ENCODE assay signal across 20 mouse cellular contexts in the genomic region with DNA sequence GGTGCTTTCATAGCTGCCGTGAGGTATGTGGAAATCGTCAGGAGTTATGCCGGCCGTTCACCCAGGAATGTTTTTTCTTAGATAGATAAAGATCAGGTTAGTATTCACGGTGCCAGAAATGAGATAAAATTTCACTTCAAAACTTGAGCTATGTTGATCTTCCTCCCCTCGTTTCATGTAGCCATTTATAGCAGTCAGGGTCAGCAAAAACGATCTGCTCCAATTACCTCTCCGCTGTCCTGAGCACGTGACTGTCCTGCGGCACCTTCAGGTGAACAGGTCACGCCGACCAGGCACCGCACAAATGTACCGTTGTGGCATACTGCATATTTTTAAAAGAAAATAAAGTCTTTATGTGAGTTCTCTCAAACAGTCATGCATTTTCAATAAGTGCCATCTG.
DNase-seq lines count a peak whose midpoint lies in the region; ATAC-seq and TF ChIP-seq lines count a peak whose summit lies in the region.
"Had no signal": no experiment of that assay in that cellular context is flagged by ENCODE, and none has a peak within 500 bp of the region (broad histone marks: within the 10 kb centered on the region; RNA-seq: fewer than 3 reads in every experiment).

No protein-coding gene starts in this region.

- H3K36me3 ChIP-seq in testis, adult 2 months (ENCODE audit: control insufficient read depth, insufficient read depth, low read length): no peaks in the 10 kb centered on the region
- H3K36me3 ChIP-seq in kidney, embryonic 15.5 days: no peaks in the 10 kb centered on the region
- H3K36me3 ChIP-seq: forebrain, embryonic 10.5 days; hindbrain, embryonic 15.5 days had no signal

- no peak overlapping the region for H3K27ac ChIP-seq in testis, adult 2 months (ENCODE audit: control insufficient read depth, insufficient read depth, low read depth, low read length)
- no peak overlapping the region for H3K27ac ChIP-seq in kidney, embryonic 15.5 days
- H3K27ac ChIP-seq: forebrain, embryonic 10.5 days; hindbrain, embryonic 15.5 days; liver, embryonic 14.5 days; macrophage; stomach, postnatal 0 days had no signal

- no peak overlapping the region for H3K9ac ChIP-seq in kidney, embryonic 15.5 days
- H3K9ac ChIP-seq: hindbrain, embryonic 15.5 days; liver, embryonic 14.5 days had no signal

- DNase-seq in gastrocnemius, adult 18-20 months (ENCODE audit: low spot score): peak; percentile 5
- DNase-seq in gastrocnemius, postnatal 4 days (ENCODE audit: low spot score in 2 of 2): no peak
- DNase-seq in testis, postnatal 10 days (ENCODE audit: low spot score): no peak
- DNase-seq in urinary bladder, postnatal 4 days (ENCODE audit: low spot score in 2 of 2): no peak
- DNase-seq in ovary, postnatal 10 days (ENCODE audit: low spot score): no peak
- DNase-seq: adrenal gland, adult 8-10 months; cerebellum, adult 9-10 months; heart, postnatal 14 days; layer of hippocampus, postnatal 36 days; midbrain, embryonic 14.5 days; right cerebral cortex, adult 18-20 months; spleen, adult 18-20 months had no signal

- H3K4me2 ChIP-seq in kidney, embryonic 15.5 days: peak overlapping the region; percentile 47
- H3K4me2 ChIP-seq: hindbrain, embryonic 15.5 days had no signal

- ATAC-seq in kidney, embryonic 15.5 days (replicated peaks; ENCODE audit: low FRiP score): peak; percentile 88
- no peak for ATAC-seq in cerebellum, adult (ENCODE audit: insufficient number of reproducible peaks, low FRiP score, low TSS enrichment)

- 0 out of 2 replicates have a peak, but pooled peaks cover 2% of the 10 kb centered on the region for H3K4me1 ChIP-seq in testis, adult 2 months (ENCODE audit: control insufficient read depth, insufficient read depth, low read length)
- peaks cover 4% of the 10 kb centered on the region; the same call in 1 of the 2 replicates for H3K4me1 ChIP-seq in kidney, embryonic 15.5 days
- H3K4me1 ChIP-seq: forebrain, embryonic 10.5 days; hindbrain, embryonic 15.5 days had no signal

- no peaks in the 10 kb centered on the region for H3K27me3 ChIP-seq in testis, adult 2 months (ENCODE audit: control insufficient read depth, insufficient read depth, low read length)
- no peaks in the 10 kb centered on the region for H3K27me3 ChIP-seq in kidney, embryonic 15.5 days
- H3K27me3 ChIP-seq: hindbrain, embryonic 15.5 days had no signal

- TF ChIP-seq CTCF in testis, adult 2 months (IDR thresholded peaks at IDR 0.05; ENCODE audit: control insufficient read depth, insufficient read depth, insufficient replicate concordance, low read depth, low read length): no peak

- H3K9me3 ChIP-seq in kidney, embryonic 15.5 days (replicated peaks): no peaks in the 10 kb centered on the region
- H3K9me3 ChIP-seq: forebrain, embryonic 10.5 days; hindbrain, embryonic 15.5 days had no signal

- 6% methylated on average over 14 of the region's 14 CpGs for WGBS in kidney, embryonic 15.5 days

- TF ChIP-seq POLR2A in testis, adult 2 months (IDR thresholded peaks at IDR 0.05; ENCODE audit: control insufficient read depth, low read depth, low read length): no peak

- H3K4me3 ChIP-seq in testis, adult 2 months (ENCODE audit: control insufficient read depth, low read depth, low read length): peak overlapping the region; percentile 15; the same call in 1 of the 2 replicates
- peak overlapping the region; percentile 11; the same call in 1 of the 2 replicates for H3K4me3 ChIP-seq in kidney, embryonic 15.5 days (replicated peaks)
- H3K4me3 ChIP-seq: forebrain, embryonic 10.5 days; hindbrain, embryonic 15.5 days had no signal
